Mouse (Mus musculus) CH12.LX (cell line): ENCODE data around the gene Kif20b.

Experiments
- CTCF ChIP-seq, 2 experiments: IDR thresholded peaks in 1 of 2; conservative IDR thresholded peaks in 1 of 2; 2 replicates each; pipeline ENCODE4 v1.5.1; 2011 to 2012; ENCODE audit warnings: low read depth in 2 of 2, low read length in 2 of 2, improper control_type of control experiment in 1 of 2, inconsistent platforms in 1 of 2, mild to moderate bottlenecking in 1 of 2, moderate library complexity in 1 of 2
- HCFC1 ChIP-seq: IDR thresholded peaks from 2 replicates; pipeline ENCODE4 v1.6.1; 2012; ENCODE audit warnings: low read depth, mild to moderate bottlenecking, inconsistent platforms, low read length, improper control_type of control experiment
- NELFE ChIP-seq: IDR thresholded peaks from 2 replicates; pipeline ENCODE4 v1.6.1; 2011; ENCODE audit warnings: low read depth, low read length, improper control_type of control experiment
- POLR2A ChIP-seq: IDR thresholded peaks from 2 replicates; pipeline ENCODE4 v1.6.1; 2011; ENCODE audit warnings: low read depth, mild to moderate bottlenecking, improper control_type of control experiment, low read length
- TCF12 ChIP-seq: IDR thresholded peaks from 2 replicates; pipeline ENCODE4 v1.6.1; 2014; ENCODE audit warnings: low read depth, mild to moderate bottlenecking, inconsistent platforms, low read length, improper control_type of control experiment
- ZC3H11A ChIP-seq: IDR thresholded peaks from 2 replicates; pipeline ENCODE4 v1.6.1; 2012; ENCODE audit warnings: low read depth, mild to moderate bottlenecking, inconsistent platforms, low read length, improper control_type of control experiment

- no peak for TF ChIP-seq ZC3H11A
- TF ChIP-seq CTCF (conservative IDR thresholded peaks at IDR 0.05 in 1 of 2, IDR thresholded peaks at IDR 0.05 in 1 of 2; ENCODE audit: low read depth in 2 of 2, low read length in 2 of 2): no peak
- TF ChIP-seq NELFE: no peak
- no peak for TF ChIP-seq POLR2A
- no peak for TF ChIP-seq TCF12
- TF ChIP-seq HCFC1: no peak
Measured at GRCm38 (mm10) chr19:34953842-34954541, 31.8 kb downstream of the Kif20b start.
